Mouse (Mus musculus) testis, adult 2 months (tissue): ENCODE measurements around the gene Gpn3.

Experiments used
- CTCF ChIP-seq: fragments of 200-500 bp; IDR thresholded peaks from 2 replicates; pipeline ENCODE4 v1.5.1; 2012; ENCODE audit warnings: low read depth, mild to moderate bottlenecking, inconsistent platforms, low read length, moderate library complexity; ENCODE audit not compliant: control insufficient read depth, insufficient read depth, insufficient replicate concordance
- POLR2A ChIP-seq: fragments of 200-500 bp; IDR thresholded peaks from 2 replicates; pipeline ENCODE4 v1.6.1; 2012; ENCODE audit warnings: low read depth, mild to moderate bottlenecking, inconsistent platforms, low read length, moderate library complexity; ENCODE audit not compliant: control insufficient read depth

- TF ChIP-seq CTCF (no peak), POLR2A (no peak)
These were observed 43.8 kb downstream of the Gpn3 start for GRCm38 (mm10) chr5:122415465-122415864.
